Mouse (Mus musculus): ENCODE results near the gene Cd81. TPM values are rescaled to one million over a fixed set of nuclear protein-coding genes. Genes with fewer than 3 reads are reported as not detected.

Gene Cd81
- total RNA-seq, 2 experiments from 2014 or later, result 659 to 670 TPM

- no peak for DNase-seq (ENCODE audit: low spot score in 2 of 2)
These were observed 6.2 kb upstream of the Cd81 start for GRCm38 (mm10) chr7:143046358-143046757.

GRCm38 (mm10) chr7:143049331-143049730, 3.2 kb upstream of the Cd81 start:
- no peak for DNase-seq (ENCODE audit: low spot score in 2 of 2)

GRCm38 (mm10) chr7:143049841-143050816, 2.4 kb upstream of the Cd81 start:
- DNase-seq (ENCODE audit: low spot score in 2 of 2), result peak in 1 of 2 experiments; percentile 54

GRCm38 (mm10) chr7:143051316-143051715, 1.2 kb upstream of the Cd81 start:
- DNase-seq (ENCODE audit: low spot score in 2 of 2), result no peak

GRCm38 (mm10) chr7:143053008-143053899, 715 bp downstream of the Cd81 start:
- peak; percentile 31 to 47 for DNase-seq (ENCODE audit: low spot score in 2 of 2)

GRCm38 (mm10) chr7:143053961-143054611, 1.5 kb downstream of the Cd81 start:
- peak in 1 of 2 experiments; percentile 8 for DNase-seq (ENCODE audit: low spot score in 2 of 2)

GRCm38 (mm10) chr7:143054612-143054965, 2.0 kb downstream of the Cd81 start:
- no peak for DNase-seq (ENCODE audit: low spot score in 2 of 2)

GRCm38 (mm10) chr7:143055001-143055400, 2.5 kb downstream of the Cd81 start:
- DNase-seq (ENCODE audit: low spot score in 2 of 2), result no peak

GRCm38 (mm10) chr7:143055499-143056186, 3.1 kb downstream of the Cd81 start:
- DNase-seq (ENCODE audit: low spot score in 2 of 2), result no peak

GRCm38 (mm10) chr7:143057023-143057422, 4.5 kb downstream of the Cd81 start:
- DNase-seq (ENCODE audit: low spot score in 2 of 2), result no peak

GRCm38 (mm10) chr7:143057667-143058220, 5.2 kb downstream of the Cd81 start:
- DNase-seq (ENCODE audit: low spot score in 2 of 2), result no peak

GRCm38 (mm10) chr7:143058221-143058697, 5.7 kb downstream of the Cd81 start:
- DNase-seq (ENCODE audit: low spot score in 2 of 2), result no peak

- no peak for DNase-seq (ENCODE audit: low spot score in 2 of 2)
These were observed 6.8 kb downstream of the Cd81 start for GRCm38 (mm10) chr7:143059202-143059870.

- no peak for DNase-seq (ENCODE audit: low spot score in 2 of 2)
These were observed 10.2 kb downstream of the Cd81 start for GRCm38 (mm10) chr7:143062704-143063103.

- no peak for DNase-seq (ENCODE audit: low spot score in 2 of 2)
These were observed 11.7 kb downstream of the Cd81 start for GRCm38 (mm10) chr7:143064226-143064625.

GRCm38 (mm10) chr7:143065692-143066091, 13.2 kb downstream of the Cd81 start:
- no peak for DNase-seq (ENCODE audit: low spot score in 2 of 2)

- DNase-seq (ENCODE audit: low spot score in 2 of 2), result no peak
These were observed 14.9 kb downstream of the Cd81 start for GRCm38 (mm10) chr7:143067469-143067868.

GRCm38 (mm10) chr7:143067897-143068296, 15.4 kb downstream of the Cd81 start:
- DNase-seq (ENCODE audit: low spot score in 2 of 2), result no peak

- DNase-seq (ENCODE audit: low spot score in 2 of 2), result peak in 1 of 2 experiments; percentile 48
These were observed 15.9 kb downstream of the Cd81 start for GRCm38 (mm10) chr7:143068316-143068881.
